Mouse (Mus musculus): ENCODE results near the gene Best3. TPM values are rescaled to one million over a fixed set of nuclear protein-coding genes. Genes with fewer than 3 reads are reported as not detected.

Best3 gene
- not detected in 2 replicates for polyA plus RNA-seq (2015; fragmentation: Nextera tagmentation; extraction: Ambion mirVana)

DNA sequence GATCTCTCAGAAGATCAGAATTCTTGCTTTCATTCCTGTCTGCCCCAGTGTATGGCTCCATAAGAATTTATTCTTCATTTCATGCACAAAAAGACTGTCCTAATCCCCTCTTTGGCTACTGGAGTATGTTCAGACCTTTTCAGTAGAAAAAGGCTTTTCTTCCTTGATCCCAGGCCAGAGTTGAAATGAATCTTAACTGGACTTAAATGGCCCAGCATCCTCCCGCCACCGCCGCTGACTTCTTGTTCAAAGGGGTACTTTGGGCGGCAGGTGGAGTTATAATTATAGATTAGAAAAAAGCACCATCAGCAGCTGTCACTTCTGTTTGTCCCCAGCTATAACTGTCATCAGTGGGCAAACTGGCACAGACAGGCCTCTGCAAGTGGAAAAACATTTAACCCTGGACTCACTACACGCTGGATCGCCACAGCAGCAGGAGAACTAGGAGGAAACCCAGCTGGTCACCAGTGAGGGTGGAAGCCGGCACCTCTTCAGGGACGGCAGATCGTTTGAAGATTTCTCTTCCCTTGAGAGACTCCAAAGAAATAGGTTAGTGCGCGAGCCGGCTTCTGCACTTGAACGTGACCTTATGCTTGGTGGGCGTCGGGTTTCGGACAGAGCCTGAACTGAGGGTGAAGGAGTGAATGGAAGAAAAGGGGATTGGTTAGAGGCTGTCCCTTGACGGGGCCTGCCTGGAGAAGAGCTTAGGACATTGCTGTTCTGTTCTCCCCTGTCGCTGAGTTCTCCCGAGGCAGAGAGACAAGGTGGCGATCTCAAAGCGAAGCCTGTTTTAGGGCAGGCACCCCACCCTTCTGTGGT, at the start of gene Best3:
Gene Best3 (plus strand): TSS at position 51 of the 819 bp plus-strand sequence.

DNA sequence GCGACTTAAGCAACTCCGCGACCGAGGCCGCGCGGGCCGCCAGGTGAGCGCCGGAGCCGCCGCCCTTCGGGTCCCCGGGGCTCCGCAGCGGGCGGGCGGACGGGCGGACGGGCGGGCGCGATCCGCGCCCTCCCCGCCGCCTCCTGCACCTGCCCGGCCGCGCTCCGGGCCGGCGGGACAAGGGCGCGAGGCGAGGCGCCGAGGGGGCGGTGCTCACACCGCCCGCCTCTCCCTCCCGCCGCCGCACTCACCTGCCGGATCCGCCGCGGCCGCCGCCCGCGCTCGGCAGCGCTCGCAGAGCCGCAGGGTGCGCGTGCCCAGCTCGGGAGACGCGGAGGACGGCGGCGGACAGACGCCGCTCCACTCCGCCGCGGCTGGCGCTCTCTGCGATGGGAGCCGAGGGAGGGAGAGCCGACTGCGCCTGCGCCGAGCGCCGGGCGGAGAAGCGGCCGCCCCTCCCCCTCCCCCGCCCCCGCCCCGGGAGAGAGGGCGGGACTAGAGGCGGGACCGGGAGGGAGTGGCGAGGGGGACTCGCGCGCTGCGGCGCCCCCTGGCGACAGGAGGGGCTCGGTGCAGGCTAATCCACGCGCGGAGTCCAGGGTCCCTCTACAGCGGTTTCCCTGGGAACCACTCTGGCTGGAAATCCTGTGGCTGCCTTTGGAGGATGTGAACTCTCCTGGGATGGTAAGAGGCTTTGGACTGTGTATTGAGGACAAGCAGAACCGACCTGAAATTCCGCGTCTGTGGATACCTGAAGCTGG, 35.9 kb upstream of the Best3 start, which contains the start of gene Rab3ip:
Gene Rab3ip (minus strand): TSS at position 761 of the 761 bp plus-strand sequence.

DNA sequence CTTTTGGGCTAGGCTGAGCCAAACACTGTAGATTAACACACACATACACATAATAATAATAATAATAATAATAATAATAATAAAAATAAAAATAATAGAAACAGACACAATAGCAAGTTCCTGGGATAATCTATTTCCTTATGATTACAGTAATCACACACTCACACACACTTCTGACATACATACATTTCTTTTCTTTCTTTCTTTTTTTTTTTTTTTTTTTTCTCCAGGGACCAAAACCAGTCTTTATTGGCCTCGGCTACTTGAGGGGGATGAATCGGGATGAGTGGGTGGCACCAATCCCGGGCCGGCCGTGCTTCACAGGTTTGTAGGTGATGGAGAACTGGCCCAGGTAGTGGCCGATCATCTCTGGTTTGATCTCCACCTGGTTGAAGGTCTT, 13.6 kb upstream of the Best3 start, which contains the start of gene Gm10271:
Gene Gm10271 (minus strand): TSS at position 101 of the 400 bp plus-strand sequence.

DNA sequence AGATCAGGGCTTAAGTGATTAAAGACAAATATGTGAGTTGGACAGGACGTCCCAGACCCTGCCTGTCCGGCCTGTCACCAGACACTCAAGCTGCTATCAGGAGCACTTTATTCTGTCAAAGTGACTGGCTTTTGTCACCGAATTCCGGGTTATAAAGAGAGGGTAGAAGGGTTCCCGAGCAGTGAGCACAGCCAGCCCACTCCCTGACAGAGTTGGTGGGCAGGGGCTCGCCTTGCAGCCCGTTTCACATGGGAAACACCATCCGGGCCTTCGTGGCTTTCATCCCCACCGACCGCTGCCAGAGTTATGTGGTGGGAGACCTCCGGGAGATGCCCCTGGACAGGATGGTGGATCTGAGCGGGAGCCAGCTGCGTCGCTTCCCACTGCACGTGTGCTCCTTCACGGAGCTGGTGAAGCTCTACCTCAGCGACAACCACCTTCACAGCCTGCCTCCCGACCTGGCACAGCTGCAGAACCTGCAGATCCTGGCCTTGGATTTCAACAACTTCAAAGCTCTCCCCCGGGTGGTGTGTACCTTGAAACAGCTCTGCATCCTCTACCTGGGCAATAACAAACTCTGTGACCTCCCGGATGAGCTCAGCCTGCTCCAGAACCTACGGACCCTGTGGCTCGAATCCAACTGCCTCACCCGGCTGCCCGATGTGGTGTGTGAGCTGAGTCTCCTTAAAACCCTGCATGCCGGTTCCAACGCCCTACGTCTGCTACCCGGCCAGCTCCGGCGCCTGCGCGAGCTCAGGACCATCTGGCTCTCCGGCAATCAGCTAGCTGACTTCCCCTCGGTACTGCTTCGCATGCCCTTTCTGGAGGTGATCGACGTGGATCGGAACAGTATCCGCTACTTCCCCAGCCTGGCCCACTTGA, 59.3 kb downstream of the Best3 start, which contains the start of gene Lrrc10:
Gene Lrrc10 (plus strand): TSS at position 167 of the 882 bp plus-strand sequence.

DNA sequence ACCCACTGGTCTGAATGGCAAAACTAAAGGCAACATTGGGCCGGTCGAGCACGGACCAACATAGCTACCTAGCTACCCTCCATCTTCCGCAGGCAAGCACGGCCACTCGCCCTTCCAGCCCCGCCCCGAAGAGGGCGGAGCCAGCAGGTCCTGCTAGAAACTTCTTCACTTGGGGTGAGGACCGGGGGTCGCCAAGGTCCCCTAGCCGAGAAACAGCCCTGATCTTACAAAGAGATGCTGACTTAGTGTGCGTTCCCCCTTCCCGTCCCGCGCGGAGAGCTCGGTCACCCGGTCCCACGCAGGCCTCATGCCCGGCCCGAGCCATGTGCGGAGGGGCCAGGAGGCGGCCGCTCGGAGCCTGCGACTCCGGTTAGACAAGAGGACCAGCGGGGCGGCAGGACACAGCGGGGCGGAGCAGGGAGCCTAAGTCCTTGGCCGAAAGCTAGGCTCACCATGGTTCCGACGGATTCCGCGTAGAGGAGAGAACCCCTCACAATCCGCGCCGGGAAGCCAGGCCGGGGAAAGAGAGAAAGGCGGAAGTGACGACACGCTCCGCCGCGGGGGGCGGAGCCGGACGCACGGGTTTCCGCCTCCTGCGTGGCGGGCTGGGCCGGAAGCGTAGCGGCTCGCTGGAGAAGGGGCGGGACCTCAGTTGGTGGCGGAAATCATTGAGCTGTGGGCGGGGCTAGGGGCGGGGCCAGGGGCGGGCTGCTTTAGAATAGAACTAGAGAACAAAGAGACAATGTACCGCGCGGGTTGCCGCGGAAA, 77.3 kb downstream of the Best3 start, which contains the start of gene Cct2:
Gene Cct2 (minus strand): TSS at position 561 of the 768 bp plus-strand sequence.

Other genes starting within 250 kb of the Best3 start
- gene Myrfl, start 89.4 kb upstream of the Best3 start, polyA plus RNA-seq (2015; fragmentation: Nextera tagmentation; extraction: Ambion mirVana): 0.05 TPM in 2 replicates
- gene Rab3ip, start 35.5 kb upstream of the Best3 start, polyA plus RNA-seq (2015; fragmentation: Nextera tagmentation; extraction: Ambion mirVana): 6.2 and 6.8 TPM in 2 replicates
- not detected in 2 replicates for gene Gm10271, start 13.7 kb upstream of the Best3 start, polyA plus RNA-seq (2015; fragmentation: Nextera tagmentation; extraction: Ambion mirVana)
- not detected in 2 replicates for gene Lrrc10, start 59.0 kb downstream of the Best3 start, polyA plus RNA-seq (2015; fragmentation: Nextera tagmentation; extraction: Ambion mirVana)
- 190 and 200 TPM in 2 replicates for gene Cct2, start 77.5 kb downstream of the Best3 start, polyA plus RNA-seq (2015; fragmentation: Nextera tagmentation; extraction: Ambion mirVana)
- 12.5 and 12.8 TPM in 2 replicates for gene Frs2, start 162.2 kb downstream of the Best3 start, polyA plus RNA-seq (2015; fragmentation: Nextera tagmentation; extraction: Ambion mirVana)
- 55.4 and 59.1 TPM in 2 replicates for gene Yeats4, start 238.2 kb downstream of the Best3 start, polyA plus RNA-seq (2015; fragmentation: Nextera tagmentation; extraction: Ambion mirVana)

Measured in spleen, postnatal 0 days (tissue).